Mouse (Mus musculus): ENCODE results near the gene Trpc5os.

Trpc5os gene

GRCm38 (mm10) chrX:144456281-144456680, at the start of gene Trpc5os:
Gene Trpc5os (plus strand): TSS chrX:144456581.
- no peak for DNase-seq (ENCODE audit: low spot score)

- no peak for DNase-seq (ENCODE audit: low spot score)
Observed at GRCm38 (mm10) chrX:144408036-144408435, 48.3 kb upstream of the Trpc5os start.

GRCm38 (mm10) chrX:144420259-144420658, 36.1 kb upstream of the Trpc5os start:
- no peak for DNase-seq (ENCODE audit: low spot score)

- DNase-seq (ENCODE audit: low spot score), result no peak
Observed at GRCm38 (mm10) chrX:144421091-144421490, 35.3 kb upstream of the Trpc5os start.

- no peak for DNase-seq (ENCODE audit: low spot score)
Observed at GRCm38 (mm10) chrX:144423848-144424247, 32.5 kb upstream of the Trpc5os start.

- DNase-seq (ENCODE audit: low spot score), result no peak
Observed at GRCm38 (mm10) chrX:144464416-144464815, 8.0 kb downstream of the Trpc5os start.

GRCm38 (mm10) chrX:144491394-144491793, 35.0 kb downstream of the Trpc5os start:
- DNase-seq (ENCODE audit: low spot score), result no peak

GRCm38 (mm10) chrX:144523239-144523638, 66.9 kb downstream of the Trpc5os start:
- DNase-seq (ENCODE audit: low spot score), result no peak

GRCm38 (mm10) chrX:144526042-144526441, 69.7 kb downstream of the Trpc5os start:
- no peak for DNase-seq (ENCODE audit: low spot score)
